Mouse (Mus musculus): ENCODE results near the gene Pfas. TPM values are rescaled to one million over a fixed set of nuclear protein-coding genes. Genes with fewer than 3 reads are reported as not detected.
"Not testable (repeated sequence)": the region's sequence is repeated elsewhere in the genome, so short reads cannot be mapped to it uniquely, and the experiment has no call there.

The Pfas gene
- polyA plus RNA-seq, 1 experiment, result 22.7 TPM

DNA sequence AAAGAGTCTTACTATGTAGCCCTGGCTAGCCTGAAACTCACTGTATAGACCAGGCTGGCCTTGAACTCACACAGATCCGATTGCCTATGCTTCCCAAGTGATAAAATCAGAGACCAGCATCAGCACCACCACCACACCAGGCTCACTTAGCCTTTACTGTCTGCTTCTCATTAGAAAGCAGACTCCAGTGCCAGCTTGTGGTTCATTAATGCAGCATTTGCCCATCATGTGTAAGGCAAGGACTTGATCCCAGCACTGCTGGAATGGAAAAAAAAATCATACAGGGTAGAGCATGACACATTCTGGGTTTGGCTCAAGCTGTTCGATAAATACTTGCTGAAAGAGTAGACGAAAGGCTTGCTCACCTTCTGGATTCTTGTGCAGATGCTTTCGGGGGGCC is 62.3 kb downstream of the Pfas start:
- TF ChIP-seq POLR2A (IDR thresholded peaks at IDR 0.05; ENCODE audit: low read depth, low read length) (no peak), CTCF (IDR thresholded peaks at IDR 0.05; ENCODE audit: borderline replicate concordance, insufficient read depth, low read length) (no peak)
- Histone ChIP-seq H3K4me3 (ENCODE audit: insufficient read depth, low read length) (no peak overlapping the region), H3K4me1 (ENCODE audit: control insufficient read depth, insufficient read depth, low read length) (peaks cover 10% of the 10 kb centered on the region), H3K27ac (ENCODE audit: insufficient read depth, low read length) (peak overlapping the region; percentile 56; the same call in 1 of the 2 replicates)

DNA sequence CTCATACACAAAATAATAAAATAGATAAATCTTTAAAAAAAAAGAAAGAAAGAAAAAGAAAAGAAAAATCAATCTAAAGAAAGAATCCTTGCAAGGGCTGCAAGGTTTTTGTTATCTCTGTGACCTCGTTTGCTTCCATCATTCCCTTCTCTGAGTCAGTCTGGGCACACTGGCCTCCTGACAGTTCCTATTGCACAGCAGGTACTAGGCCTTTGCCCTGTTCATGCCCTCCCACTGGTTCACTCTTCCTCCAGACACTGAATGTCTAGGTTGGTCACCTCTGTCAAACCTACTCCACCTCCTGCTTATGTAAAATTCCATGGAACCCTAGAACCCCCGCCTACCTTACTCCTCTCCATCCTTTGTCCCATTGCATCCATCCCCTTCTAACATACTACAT is 63.0 kb downstream of the Pfas start:
- Histone ChIP-seq H3K4me3 (ENCODE audit: insufficient read depth, low read length) (no peak overlapping the region), H3K27ac (ENCODE audit: insufficient read depth, low read length) (no peak overlapping the region), H3K4me1 (ENCODE audit: control insufficient read depth, insufficient read depth, low read length) (peaks cover 10% of the 10 kb centered on the region)
- TF ChIP-seq CTCF (IDR thresholded peaks at IDR 0.05; ENCODE audit: borderline replicate concordance, insufficient read depth, low read length) (no peak), POLR2A (IDR thresholded peaks at IDR 0.05; ENCODE audit: low read depth, low read length) (no peak)

DNA sequence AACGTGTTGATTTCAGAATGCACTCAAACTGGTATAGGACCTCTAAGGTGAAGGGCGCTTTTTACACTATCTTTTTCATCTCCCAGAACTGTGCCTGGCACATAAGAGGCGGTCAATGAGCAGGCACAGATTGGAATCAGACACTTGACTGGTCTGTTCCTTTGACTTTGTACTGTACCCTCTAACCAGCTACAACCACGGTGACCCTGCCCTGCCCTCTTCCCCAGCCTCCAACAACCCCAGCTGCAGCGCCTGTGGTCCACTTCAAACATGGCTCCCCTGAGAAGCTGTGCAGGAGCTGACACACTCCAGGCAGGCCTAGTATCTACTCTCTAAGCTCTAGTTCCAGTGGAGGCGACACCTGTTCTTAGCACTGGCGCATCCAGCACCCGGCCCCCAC is 65.5 kb downstream of the Pfas start:
- Histone ChIP-seq H3K27ac (ENCODE audit: insufficient read depth, low read length) (no peak overlapping the region), H3K4me1 (ENCODE audit: control insufficient read depth, insufficient read depth, low read length) (peaks cover 10% of the 10 kb centered on the region), H3K4me3 (ENCODE audit: insufficient read depth, low read length) (no peak overlapping the region)
- TF ChIP-seq CTCF (IDR thresholded peaks at IDR 0.05; ENCODE audit: borderline replicate concordance, insufficient read depth, low read length) (no peak), POLR2A (IDR thresholded peaks at IDR 0.05; ENCODE audit: low read depth, low read length) (no peak)

DNA sequence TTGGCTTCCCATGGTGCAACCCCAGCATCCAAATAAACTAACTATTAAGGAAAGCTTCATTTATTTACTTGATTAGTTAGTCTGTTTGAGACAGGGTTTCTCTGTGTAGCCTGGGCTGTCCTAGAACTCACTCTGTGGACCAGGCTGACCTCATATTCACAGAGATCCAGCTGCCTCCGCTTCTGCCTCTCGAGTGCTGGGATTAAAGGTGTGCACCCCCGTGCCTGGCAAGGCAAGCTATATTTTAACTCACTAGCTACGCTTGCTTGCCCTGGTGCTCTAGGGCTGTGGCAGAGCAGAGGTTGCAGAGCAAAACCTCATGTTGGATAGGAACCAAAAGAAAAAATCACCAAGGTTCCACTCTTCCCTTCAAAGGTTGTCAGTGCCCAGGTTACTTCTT is 67.7 kb downstream of the Pfas start:
- TF ChIP-seq POLR2A (IDR thresholded peaks at IDR 0.05; ENCODE audit: low read depth, low read length), result no peak
- no peak for TF ChIP-seq CTCF (IDR thresholded peaks at IDR 0.05; ENCODE audit: borderline replicate concordance, insufficient read depth, low read length)
- Histone ChIP-seq H3K4me1 (ENCODE audit: control insufficient read depth, insufficient read depth, low read length) (no peaks in the 10 kb centered on the region), H3K4me3 (ENCODE audit: insufficient read depth, low read length) (peak overlapping the region; percentile 57), H3K27ac (ENCODE audit: insufficient read depth, low read length) (no peak overlapping the region)

DNA sequence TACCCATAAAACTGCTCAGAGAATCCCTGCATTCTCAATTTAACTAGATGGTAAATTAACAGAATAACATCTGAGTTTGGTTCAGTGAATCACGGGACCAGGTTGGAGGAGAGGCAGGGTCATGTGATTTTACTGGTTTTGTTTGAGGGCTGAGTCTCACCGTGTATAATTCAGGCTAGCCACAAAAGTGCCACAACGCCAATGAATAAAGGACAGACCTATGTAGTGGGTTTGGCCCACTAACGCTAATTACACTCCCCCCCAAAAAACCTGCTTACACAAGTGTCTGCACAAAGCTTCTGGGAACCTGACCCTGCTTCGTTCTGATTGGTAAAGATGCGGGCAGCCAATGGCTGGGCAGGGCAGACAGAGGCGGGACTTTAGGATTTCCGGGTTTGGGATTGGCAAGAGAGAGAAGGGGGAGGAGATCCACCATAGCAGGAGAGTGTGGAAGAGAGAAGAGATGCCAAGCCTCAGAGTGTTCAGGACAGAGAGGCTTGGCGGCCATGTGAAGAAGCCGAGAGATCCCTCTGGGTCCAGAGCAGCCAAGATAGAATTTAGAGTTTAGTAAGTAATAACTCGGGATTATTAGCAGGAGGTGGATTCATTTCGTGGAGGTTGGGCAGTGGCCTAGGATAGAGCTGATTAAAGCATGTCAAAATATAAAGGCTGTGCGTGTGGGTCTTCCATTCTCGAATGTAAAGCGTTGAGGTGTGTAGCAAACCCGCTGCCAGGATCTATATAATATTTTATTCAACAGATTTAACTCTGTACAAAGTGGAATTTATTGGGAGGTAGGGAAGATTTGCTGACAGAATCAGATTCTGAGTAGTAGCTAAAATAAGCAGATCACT is 68.6 kb downstream of the Pfas start:
- Histone ChIP-seq H3K4me1 (ENCODE audit: control insufficient read depth, insufficient read depth, low read length) (no peaks in the 10 kb centered on the region), H3K27ac (ENCODE audit: insufficient read depth, low read length) (no peak overlapping the region), H3K4me3 (ENCODE audit: insufficient read depth, low read length) (peak overlapping the region; percentile 57)
- TF ChIP-seq POLR2A (IDR thresholded peaks at IDR 0.05; ENCODE audit: low read depth, low read length) (peak; percentile 85), CTCF (IDR thresholded peaks at IDR 0.05; ENCODE audit: borderline replicate concordance, insufficient read depth, low read length) (no peak)

DNA sequence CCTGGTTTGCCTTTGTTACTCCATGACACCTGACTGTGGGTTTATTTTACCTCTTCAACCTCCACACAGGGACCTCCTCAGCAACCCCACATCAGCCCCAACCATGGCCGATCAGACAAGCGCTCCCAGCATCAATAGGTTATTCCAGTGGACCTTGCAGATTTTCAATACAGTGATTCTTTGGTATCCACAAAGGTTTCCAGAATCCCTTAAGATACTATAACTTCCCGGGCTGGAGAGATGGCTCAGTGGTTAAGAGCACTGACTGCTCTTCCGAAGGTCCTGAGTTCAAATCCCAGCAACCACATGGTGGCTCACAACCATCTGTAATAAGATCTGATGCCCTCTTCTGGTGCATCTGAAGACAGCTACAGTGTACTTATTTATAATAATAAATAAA is 71.3 kb downstream of the Pfas start:
- H3K4me3 ChIP-seq (ENCODE audit: insufficient read depth, low read length); H3K4me1 ChIP-seq (ENCODE audit: control insufficient read depth, insufficient read depth, low read length); H3K27ac ChIP-seq (ENCODE audit: insufficient read depth, low read length): not testable (repeated sequence)

Other genes starting within 250 kb of the Pfas start
- gene Ndel1, start 136.6 kb downstream of the Pfas start, polyA plus RNA-seq (2011; ENCODE audit: insufficient read length, low read depth, missing spikeins), result 107 and 122 TPM in 2 replicates
- gene Rnf222, start 119.9 kb downstream of the Pfas start, polyA plus RNA-seq (2011; ENCODE audit: insufficient read length, low read depth, missing spikeins), result not detected in 2 replicates
- 3,230 and 3,899 TPM in 2 replicates for gene Rpl26, start 106.9 kb downstream of the Pfas start, polyA plus RNA-seq (2011; ENCODE audit: insufficient read length, low read depth, missing spikeins)
- not detected in 2 replicates for gene Odf4, start 81.4 kb downstream of the Pfas start, polyA plus RNA-seq (2011; ENCODE audit: insufficient read length, low read depth, missing spikeins)
- 0.55 and 1.4 TPM in 2 replicates for gene Arhgef15, start 51.0 kb downstream of the Pfas start, polyA plus RNA-seq (2011; ENCODE audit: insufficient read length, low read depth, missing spikeins)
- 4.9 and 5.7 TPM in 2 replicates for gene Slc25a35, start 40.3 kb downstream of the Pfas start, polyA plus RNA-seq (2011; ENCODE audit: insufficient read length, low read depth, missing spikeins)
- 35.4 and 38.2 TPM in 2 replicates for gene Rangrf, start 33.3 kb downstream of the Pfas start, polyA plus RNA-seq (2011; ENCODE audit: insufficient read length, low read depth, missing spikeins)
- gene Ctc1, start 7.5 kb upstream of the Pfas start, polyA plus RNA-seq (2011; ENCODE audit: insufficient read length, low read depth, missing spikeins), result 43.2 and 44.2 TPM in 2 replicates
- 31.5 and 44.0 TPM in 2 replicates for gene Aurkb, start 37.2 kb upstream of the Pfas start, polyA plus RNA-seq (2011; ENCODE audit: insufficient read length, low read depth, missing spikeins)
- 9.7 and 11.2 TPM in 2 replicates for gene Borcs6, start 51.3 kb upstream of the Pfas start, polyA plus RNA-seq (2011; ENCODE audit: insufficient read length, low read depth, missing spikeins)
- 14.0 and 17.6 TPM in 2 replicates for gene Tmem107, start 62.3 kb upstream of the Pfas start, polyA plus RNA-seq (2011; ENCODE audit: insufficient read length, low read depth, missing spikeins)
- gene Vamp2, start 80.0 kb upstream of the Pfas start, polyA plus RNA-seq (2011; ENCODE audit: insufficient read length, low read depth, missing spikeins), result 51.1 and 58.3 TPM in 2 replicates
- 23.1 and 30.9 TPM in 2 replicates for gene Per1, start 86.8 kb upstream of the Pfas start, polyA plus RNA-seq (2011; ENCODE audit: insufficient read length, low read depth, missing spikeins)
- not detected in 2 replicates for gene Hes7, start 111.9 kb upstream of the Pfas start, polyA plus RNA-seq (2011; ENCODE audit: insufficient read length, low read depth, missing spikeins)
- gene 9130213A22Rik, start 114.1 kb upstream of the Pfas start, polyA plus RNA-seq (2011; ENCODE audit: insufficient read length, low read depth, missing spikeins), result 0.88 and 1.1 TPM in 2 replicates
- 0.27 TPM in 1 of 2 replicates, not detected in the other for gene Aloxe3, start 117.4 kb upstream of the Pfas start, polyA plus RNA-seq (2011; ENCODE audit: insufficient read length, low read depth, missing spikeins)
- gene Alox12b, start 148.5 kb upstream of the Pfas start, polyA plus RNA-seq (2011; ENCODE audit: insufficient read length, low read depth, missing spikeins), result not detected in 2 replicates
- gene Alox8, start 189.4 kb upstream of the Pfas start, polyA plus RNA-seq (2011; ENCODE audit: insufficient read length, low read depth, missing spikeins), result not detected in 2 replicates
- 0.12 TPM in 1 of 2 replicates, not detected in the other for gene Gucy2e, start 228.6 kb upstream of the Pfas start, polyA plus RNA-seq (2011; ENCODE audit: insufficient read length, low read depth, missing spikeins)